Comparison of ENCODE assay signal across 8 mouse cellular contexts in genomic region chr2:102463587-102464341, GRCm38 (mm10). TPM values are rescaled to one million over a fixed set of nuclear protein-coding genes. Genes with fewer than 3 reads are reported as not detected.
DNase-seq lines count a peak whose midpoint lies in the region; ATAC-seq and TF ChIP-seq lines count a peak whose summit lies in the region.
"Had no signal": no experiment of that assay in that cellular context is flagged by ENCODE, and none has a peak within 500 bp of the region (broad histone marks: within the 10 kb centered on the region; RNA-seq: fewer than 3 reads in every experiment).

No protein-coding gene starts in this region.

- 60% methylated on average over 12 of the region's 12 CpGs for WGBS in midbrain, embryonic 14.5 days

- TF ChIP-seq CTCF in brain, embryonic 14.5 days (IDR thresholded peaks at IDR 0.05; ENCODE audit: borderline replicate concordance, extremely low read depth, insufficient read depth, insufficient read length), result no peak

- H3K27ac ChIP-seq in midbrain, embryonic 14.5 days (replicated peaks; ENCODE audit: low read depth, low read length), result peak overlapping the region; percentile 41; the same call in 1 of the 2 replicates
- H3K27ac ChIP-seq: heart, embryonic 13.5 days had no signal

- H3K4me1 ChIP-seq in midbrain, embryonic 14.5 days (ENCODE audit: control insufficient read depth, insufficient read depth, low read length), result no peaks in the 10 kb centered on the region

- H3K9me3 ChIP-seq in midbrain, embryonic 14.5 days (ENCODE audit: control insufficient read depth, low read length), result no peaks in the 10 kb centered on the region
- H3K9me3 ChIP-seq: heart, embryonic 13.5 days had no signal

- H3K4me3 ChIP-seq in midbrain, embryonic 14.5 days (replicated peaks; ENCODE audit: low read depth, low read length), result no peak overlapping the region
- H3K4me3 ChIP-seq: heart, embryonic 13.5 days had no signal

- ATAC-seq in midbrain, embryonic 14.5 days (ENCODE audit: low FRiP score, low TSS enrichment), result no peak

- H3K4me2 ChIP-seq in midbrain, embryonic 14.5 days (ENCODE audit: low read length), result no peak overlapping the region
- H3K4me2 ChIP-seq: heart, embryonic 13.5 days had no signal

- no peaks in the 10 kb centered on the region for H3K36me3 ChIP-seq in midbrain, embryonic 14.5 days (ENCODE audit: control insufficient read depth, insufficient read depth, low read length)
- H3K36me3 ChIP-seq: heart, embryonic 13.5 days had no signal

- peak; percentile 29 for DNase-seq in 3T3-L1 (ENCODE audit: low read depth, low spot score)
- peak; percentile 79 for DNase-seq in brain, embryonic 14.5 days (ENCODE audit: low read depth)
- DNase-seq in gastrocnemius, postnatal 10 days, result peak; percentile 61
- DNase-seq in layer of hippocampus, adult 18-20 months (ENCODE audit: low spot score in 2 of 2), result peak; percentile 29 to 52
- peak; percentile 51 for DNase-seq in midbrain, embryonic 14.5 days
- peak; percentile 21 for DNase-seq in testis, postnatal 14 days (ENCODE audit: low spot score)
- DNase-seq in natural killer cell, adult 2 months (ENCODE audit: low spot score in 2 of 2), result no peak

- no peaks in the 10 kb centered on the region for H3K27me3 ChIP-seq in midbrain, embryonic 14.5 days (ENCODE audit: control insufficient read depth, insufficient read depth, low read length)

- H3K9ac ChIP-seq in midbrain, embryonic 14.5 days (replicated peaks; ENCODE audit: low read length), result no peak overlapping the region
- H3K9ac ChIP-seq: heart, embryonic 13.5 days had no signal

- TF ChIP-seq POLR2A in brain, embryonic 14.5 days (IDR thresholded peaks at IDR 0.05; ENCODE audit: borderline replicate concordance, extremely low read depth, insufficient read depth, insufficient read length, poor library complexity, severe bottlenecking), result no peak

RNA-seq across cellular contexts. Expression of gene Fjx1, which starts 11.5 kb away (rescaled TPM):
- 59.1 and 67.1 TPM in 2 replicates for polyA plus RNA-seq in brain, embryonic 14.5 days (2012; rRNA removed)
- total RNA-seq in gastrocnemius, postnatal 10 days (2021), result 1 to 10 TPM; 3.3 to 4.1 TPM
- 10 to 100 TPM; 53.2 to 53.7 TPM for total RNA-seq in layer of hippocampus, adult 18-20 months (2021)
- polyA plus RNA-seq in midbrain, embryonic 14.5 days (2014; fragmentation: Nextera tagmentation; extraction: Ambion mirVana), result 33.0 and 34.4 TPM in 2 replicates

RNA-seq across cellular contexts. Expression of gene Trim44, which starts 56.1 kb away (rescaled TPM):
- polyA plus RNA-seq in brain, embryonic 14.5 days (2012; rRNA removed), result 76.9 and 110 TPM in 2 replicates
- 10 to 100 TPM; 27.1 to 32.2 TPM for total RNA-seq in gastrocnemius, postnatal 10 days (2021)
- total RNA-seq in layer of hippocampus, adult 18-20 months (2021), result 100 to 1,000 TPM; 169 to 180 TPM
- polyA plus RNA-seq in midbrain, embryonic 14.5 days (2014; fragmentation: Nextera tagmentation; extraction: Ambion mirVana), result 58.7 and 71.7 TPM in 2 replicates

Comparison
In these comparisons a context has a peak if more than half of its experiments do, and no peak if none do; other contexts are left out.
1. DNase-seq: peak in 3T3-L1 (single experiment), brain, embryonic 14.5 days (single experiment), gastrocnemius, postnatal 10 days (single experiment), layer of hippocampus, adult 18-20 months (2 of 2), midbrain, embryonic 14.5 days (single experiment) and testis, postnatal 14 days (single experiment); none in natural killer cell, adult 2 months (0 of 2).
2. RNA of gene Fjx1, which starts 11.5 kb away (total RNA-seq): 53.2 to 53.7 TPM in layer of hippocampus, adult 18-20 months; 3.3 to 4.1 TPM in gastrocnemius, postnatal 10 days; every median in the first group is over 10 times any median in the second.
3. RNA of gene Trim44, which starts 56.1 kb away (total RNA-seq): 169 to 180 TPM in layer of hippocampus, adult 18-20 months; 27.1 to 32.2 TPM in gastrocnemius, postnatal 10 days; every median in the first group is over 4 times any median in the second.